Mouse (Mus musculus): ENCODE measurements at regions not wholly inside any gene's neighbourhood (a gene's known extent, or its start where the extent isn't known, plus 50 kb on each side); places are given as distances from the start of the nearest gene placed in this dataset.

DNA sequence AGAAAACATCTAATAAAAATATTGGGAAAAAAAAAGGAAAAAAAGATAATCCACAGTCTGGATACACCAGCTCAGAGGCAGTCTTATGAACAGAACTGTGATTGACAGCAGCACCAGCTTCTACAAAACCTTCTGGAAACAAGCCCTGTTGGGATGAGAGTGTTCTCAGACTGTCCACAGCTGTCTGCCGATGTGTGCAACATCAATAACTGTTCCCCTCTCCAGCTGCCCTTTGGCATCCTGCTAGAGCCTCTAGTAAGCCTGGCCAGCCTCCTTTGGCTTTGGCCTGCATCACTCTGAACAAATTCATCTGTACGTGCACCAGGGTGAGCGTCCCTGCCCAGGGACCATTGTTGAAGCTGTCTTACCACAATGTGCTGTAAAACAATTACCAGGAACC, 137.0 kb upstream of the Irs2 start:
- TF ChIP-seq CTCF (IDR thresholded peaks at IDR 0.05; ENCODE audit: borderline replicate concordance, control insufficient read depth, extremely low read depth, insufficient read depth, low read length, poor library complexity) (no peak), POLR2A (IDR thresholded peaks at IDR 0.05; ENCODE audit: control insufficient read depth, extremely low read depth, insufficient read depth, low read length, poor library complexity) (no peak)
